Mouse (Mus musculus): Measurements from ENCODE around the gene Vmn1r236. TPM values are rescaled to one million over a fixed set of nuclear protein-coding genes. Genes with fewer than 3 reads are reported as not detected.

Gene Vmn1r236
- polyA plus RNA-seq (2015; fragmentation: Nextera tagmentation; extraction: Ambion mirVana), result not detected in 2 replicates

DNA sequence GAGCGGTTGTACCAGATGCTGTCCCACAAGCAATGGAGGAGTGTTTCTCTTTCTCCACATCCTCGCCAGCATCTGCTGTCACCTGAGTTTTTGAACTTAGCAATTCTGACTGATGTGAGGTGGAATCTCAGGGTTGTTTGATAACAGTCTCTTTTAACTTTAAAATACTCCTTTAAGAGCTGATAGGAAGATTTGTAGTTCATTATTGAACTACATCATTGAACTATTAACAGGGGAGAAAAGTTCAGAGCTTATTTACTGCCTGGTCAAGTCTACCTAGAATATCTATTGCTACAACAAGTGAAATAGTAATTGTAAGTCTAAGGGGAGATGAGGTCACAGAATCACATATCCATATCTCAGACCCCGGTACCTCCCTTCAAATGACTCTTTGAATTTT is at the start of gene Vmn1r236:
Vmn1r236 (plus strand) TSS at position 301 of the 400 bp plus-strand sequence.
- Histone ChIP-seq H3K27ac (replicated peaks) (no peak within 1 kb of the TSS), H3K9me3 (ENCODE audit: control insufficient read depth, low read length) (no peaks in the 10 kb centered on the region), H3K27me3 (ENCODE audit: control insufficient read depth, insufficient read depth, low read length) (no peaks in the 10 kb centered on the region), H3K36me3 (ENCODE audit: control insufficient read depth, insufficient read depth, low read length) (no peaks in the 10 kb centered on the region), H3K9ac (ENCODE audit: low read length) (no peak within 1 kb of the TSS), H3K4me2 (replicated peaks; ENCODE audit: low read depth) (no peak within 1 kb of the TSS), H3K4me1 (replicated peaks; ENCODE audit: control insufficient read depth, insufficient read depth) (no peaks in the 10 kb centered on the region), H3K4me3 (ENCODE audit: low read depth, low read length) (no peak within 1 kb of the TSS)
- WGBS, result 78% methylated on average over 3 of the region's 3 CpGs
- TF ChIP-seq CTCF (IDR thresholded peaks at IDR 0.05; ENCODE audit: low read depth) (no peak), EP300 (optimal IDR thresholded peaks at IDR 0.05) (no peak)
- DNase-seq (ENCODE audit: low spot score) (no peak), ATAC-seq (ENCODE audit: low FRiP score, low TSS enrichment) (no peak)

DNA sequence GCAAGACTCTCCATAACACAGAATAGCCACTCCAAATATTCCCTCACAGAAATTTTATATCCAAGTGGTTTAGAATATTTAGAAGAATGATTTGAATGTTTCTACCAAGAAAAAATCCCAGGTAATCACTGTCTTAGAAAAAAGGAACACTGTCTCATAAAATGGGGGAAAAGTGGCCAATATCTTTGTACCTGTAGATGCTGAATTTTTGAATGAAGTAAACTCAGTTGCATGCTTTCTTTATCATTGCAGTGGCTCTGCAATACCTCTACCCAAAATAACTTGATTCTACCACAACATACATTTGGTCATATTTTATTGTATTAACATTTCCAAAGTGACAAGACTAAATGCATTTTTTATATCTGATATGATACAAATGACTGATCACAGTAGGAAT is 26.6 kb upstream of the Vmn1r236 start, which contains the start of gene Vmn1r235:
Vmn1r235 (plus strand) TSS at position 301 of the 400 bp plus-strand sequence.
- TF ChIP-seq EP300 (optimal IDR thresholded peaks at IDR 0.05) (no peak), CTCF (IDR thresholded peaks at IDR 0.05; ENCODE audit: low read depth) (no peak)
- Histone ChIP-seq H3K27ac (replicated peaks) (no peak within 1 kb of the TSS), H3K4me2 (replicated peaks; ENCODE audit: low read depth) (no peak within 1 kb of the TSS), H3K4me3 (ENCODE audit: low read depth, low read length) (no peak within 1 kb of the TSS), H3K9ac (ENCODE audit: low read length) (no peak within 1 kb of the TSS), H3K27me3 (ENCODE audit: control insufficient read depth, insufficient read depth, low read length) (no peaks in the 10 kb centered on the region), H3K4me1 (replicated peaks; ENCODE audit: control insufficient read depth, insufficient read depth) (no peaks in the 10 kb centered on the region), H3K9me3 (ENCODE audit: control insufficient read depth, low read length) (no peaks in the 10 kb centered on the region), H3K36me3 (ENCODE audit: control insufficient read depth, insufficient read depth, low read length) (no peaks in the 10 kb centered on the region)
- DNase-seq (ENCODE audit: low spot score) (no peak), ATAC-seq (ENCODE audit: low FRiP score, low TSS enrichment) (no peak)

DNA sequence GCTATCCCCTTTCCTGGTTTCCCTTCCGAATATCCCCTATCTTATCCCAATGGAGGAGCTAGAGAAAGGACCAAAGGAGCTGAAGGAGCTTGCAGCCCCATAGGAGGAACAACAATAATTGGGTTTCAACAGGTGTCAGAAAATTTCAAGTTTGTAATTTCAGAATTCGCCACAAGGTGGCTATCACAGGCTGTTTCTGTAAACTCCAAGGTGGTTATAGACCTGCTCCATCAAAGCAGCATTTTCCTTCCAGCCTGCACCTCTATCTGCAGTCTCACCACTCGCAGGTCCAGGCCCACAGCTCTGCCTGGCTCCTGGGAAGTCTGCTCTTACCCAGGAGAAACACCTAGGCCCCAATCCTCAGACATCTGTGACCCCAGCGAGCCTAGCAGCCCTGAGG is 10.6 kb upstream of the Vmn1r236 start:
- H3K36me3 ChIP-seq (ENCODE audit: control insufficient read depth, insufficient read depth, low read length), result no peaks in the 10 kb centered on the region
- no peak overlapping the region for H3K4me3 ChIP-seq (ENCODE audit: low read depth, low read length)
- no peak overlapping the region for H3K4me2 ChIP-seq (replicated peaks; ENCODE audit: low read depth)
- H3K9me3 ChIP-seq (ENCODE audit: control insufficient read depth, low read length), result no peaks in the 10 kb centered on the region
- ATAC-seq (ENCODE audit: low FRiP score, low TSS enrichment) (peak; percentile 56; the same call in 1 of the 2 replicates), DNase-seq (ENCODE audit: low spot score) (no peak)
- no peak overlapping the region for H3K9ac ChIP-seq (ENCODE audit: low read length)
- no peaks in the 10 kb centered on the region for H3K27me3 ChIP-seq (ENCODE audit: control insufficient read depth, insufficient read depth, low read length)
- H3K27ac ChIP-seq (replicated peaks), result no peak overlapping the region
- no peak for TF ChIP-seq EP300 (optimal IDR thresholded peaks at IDR 0.05)
- peak; percentile 70 for TF ChIP-seq CTCF (IDR thresholded peaks at IDR 0.05; ENCODE audit: low read depth)
- WGBS, result 8% methylated on average over 4 of the region's 4 CpGs
- H3K4me1 ChIP-seq (replicated peaks; ENCODE audit: control insufficient read depth, insufficient read depth), result no peaks in the 10 kb centered on the region

DNA sequence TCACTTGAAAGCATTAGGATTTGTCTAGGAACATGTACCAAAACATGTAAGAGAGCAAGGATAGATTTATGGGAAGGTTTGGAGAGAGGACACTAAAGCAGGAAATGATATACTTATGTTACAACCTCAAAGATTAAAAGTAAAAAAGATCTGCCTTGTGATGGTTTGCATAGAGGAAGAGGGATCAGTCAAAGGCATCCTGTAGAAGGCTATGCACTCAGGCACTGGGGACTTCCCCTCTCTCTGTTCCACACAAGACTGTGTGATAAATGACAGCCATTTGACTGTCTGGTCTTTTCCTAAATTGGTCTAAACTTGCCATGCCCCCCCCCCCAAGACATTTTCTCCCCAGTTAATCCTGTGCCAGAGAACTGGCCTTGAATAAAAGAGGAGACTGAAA is 1.7 kb downstream of the Vmn1r236 start:
- Histone ChIP-seq H3K9me3 (ENCODE audit: control insufficient read depth, low read length) (no peaks in the 10 kb centered on the region), H3K27me3 (ENCODE audit: control insufficient read depth, insufficient read depth, low read length) (no peaks in the 10 kb centered on the region), H3K36me3 (ENCODE audit: control insufficient read depth, insufficient read depth, low read length) (no peaks in the 10 kb centered on the region), H3K4me1 (replicated peaks; ENCODE audit: control insufficient read depth, insufficient read depth) (no peaks in the 10 kb centered on the region), H3K4me2 (replicated peaks; ENCODE audit: low read depth) (no peak overlapping the region), H3K9ac (ENCODE audit: low read length) (no peak overlapping the region), H3K27ac (replicated peaks) (no peak overlapping the region), H3K4me3 (ENCODE audit: low read depth, low read length) (no peak overlapping the region)
- ATAC-seq (ENCODE audit: low FRiP score, low TSS enrichment), result no peak
- no peak for DNase-seq (ENCODE audit: low spot score)
- TF ChIP-seq CTCF (IDR thresholded peaks at IDR 0.05; ENCODE audit: low read depth) (no peak), EP300 (optimal IDR thresholded peaks at IDR 0.05) (no peak)

DNA sequence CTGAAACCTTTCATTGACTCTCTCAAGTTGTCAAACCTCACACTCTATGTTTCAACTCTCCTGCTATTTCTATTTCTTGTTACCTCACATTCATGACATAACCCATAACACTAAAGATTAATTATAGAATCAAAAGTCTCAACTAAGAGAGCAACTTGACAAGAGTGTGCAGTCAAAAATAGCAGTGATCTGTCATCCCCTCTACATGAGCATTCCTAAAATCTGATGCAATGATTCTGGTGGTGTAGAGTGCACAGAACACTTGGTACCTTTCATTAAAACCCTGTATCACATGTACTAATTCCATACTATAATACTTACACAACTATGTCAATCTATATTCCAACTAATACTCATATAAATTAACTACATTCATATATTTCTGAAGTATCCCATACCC is 7.0 kb downstream of the Vmn1r236 start:
- DNase-seq (ENCODE audit: low spot score) (no peak), ATAC-seq (ENCODE audit: low FRiP score, low TSS enrichment) (no peak)
- Histone ChIP-seq H3K4me1 (replicated peaks; ENCODE audit: control insufficient read depth, insufficient read depth) (no peaks in the 10 kb centered on the region), H3K9ac (ENCODE audit: low read length) (no peak overlapping the region), H3K27ac (replicated peaks) (no peak overlapping the region), H3K36me3 (ENCODE audit: control insufficient read depth, insufficient read depth, low read length) (no peaks in the 10 kb centered on the region), H3K4me2 (replicated peaks; ENCODE audit: low read depth) (no peak overlapping the region), H3K27me3 (ENCODE audit: control insufficient read depth, insufficient read depth, low read length) (no peaks in the 10 kb centered on the region), H3K4me3 (ENCODE audit: low read depth, low read length) (no peak overlapping the region), H3K9me3 (ENCODE audit: control insufficient read depth, low read length) (no peaks in the 10 kb centered on the region)
- no peak for TF ChIP-seq EP300 (optimal IDR thresholded peaks at IDR 0.05)
- no peak for TF ChIP-seq CTCF (IDR thresholded peaks at IDR 0.05; ENCODE audit: low read depth)

DNA sequence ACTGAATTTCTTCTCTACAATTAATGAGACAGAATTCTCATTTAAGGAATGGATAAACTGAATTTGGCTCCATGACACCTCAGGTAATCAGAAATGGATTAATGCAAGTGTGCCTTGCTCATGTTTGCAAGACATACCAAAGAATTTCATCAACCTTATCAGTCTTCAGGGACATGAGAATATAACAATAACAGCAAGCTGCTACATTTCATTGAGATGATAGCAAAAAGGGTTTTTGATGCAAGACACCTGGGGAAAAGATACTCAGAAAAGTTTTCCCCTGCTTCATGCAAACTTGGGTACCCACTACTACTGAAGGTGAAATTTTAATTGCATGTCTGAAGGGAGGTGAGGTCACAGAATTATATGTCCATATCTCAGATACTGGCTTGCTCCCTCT is 28.8 kb downstream of the Vmn1r236 start, which contains the start of gene Vmn1r237:
Vmn1r237 (plus strand) TSS at position 301 of the 400 bp plus-strand sequence.
- ATAC-seq (ENCODE audit: low FRiP score, low TSS enrichment) (no peak), DNase-seq (ENCODE audit: low spot score) (no peak)
- Histone ChIP-seq H3K36me3 (ENCODE audit: control insufficient read depth, insufficient read depth, low read length) (no peaks in the 10 kb centered on the region), H3K27ac (replicated peaks) (no peak within 1 kb of the TSS), H3K27me3 (ENCODE audit: control insufficient read depth, insufficient read depth, low read length) (no peaks in the 10 kb centered on the region), H3K9me3 (ENCODE audit: control insufficient read depth, low read length) (no peaks in the 10 kb centered on the region), H3K4me2 (replicated peaks; ENCODE audit: low read depth) (no peak within 1 kb of the TSS), H3K9ac (ENCODE audit: low read length) (no peak within 1 kb of the TSS), H3K4me3 (ENCODE audit: low read depth, low read length) (no peak within 1 kb of the TSS), H3K4me1 (replicated peaks; ENCODE audit: control insufficient read depth, insufficient read depth) (no peaks in the 10 kb centered on the region)
- TF ChIP-seq CTCF (IDR thresholded peaks at IDR 0.05; ENCODE audit: low read depth) (no peak), EP300 (optimal IDR thresholded peaks at IDR 0.05) (no peak)

Small RNA genes lying within 50 kb of the gene (microRNA-seq; reads per million reads assigned to microRNA genes)
- not detected for gene Gm26384

Other genes starting within 250 kb of the Vmn1r236 start
- gene Vmn1r234, start 56.9 kb upstream of the Vmn1r236 start, polyA plus RNA-seq (2015; fragmentation: Nextera tagmentation; extraction: Ambion mirVana), result 0.04 TPM in 1 of 2 replicates, not detected in the other
- gene Vmn1r235, start 26.5 kb upstream of the Vmn1r236 start, polyA plus RNA-seq (2015; fragmentation: Nextera tagmentation; extraction: Ambion mirVana), result not detected in 2 replicates
- gene Vmn1r237, start 28.9 kb downstream of the Vmn1r236 start, polyA plus RNA-seq (2015; fragmentation: Nextera tagmentation; extraction: Ambion mirVana), result not detected in 2 replicates
- 2.0 and 2.2 TPM in 2 replicates for gene Zfp677, start 100.8 kb downstream of the Vmn1r236 start, polyA plus RNA-seq (2015; fragmentation: Nextera tagmentation; extraction: Ambion mirVana)
- gene Zfp54, start 140.3 kb downstream of the Vmn1r236 start, polyA plus RNA-seq (2015; fragmentation: Nextera tagmentation; extraction: Ambion mirVana), result 4.7 and 5.5 TPM in 2 replicates
- gene Zfp51, start 167.4 kb downstream of the Vmn1r236 start, polyA plus RNA-seq (2015; fragmentation: Nextera tagmentation; extraction: Ambion mirVana), result 7.9 and 8.7 TPM in 2 replicates
- gene Zfp53, start 206.1 kb downstream of the Vmn1r236 start, polyA plus RNA-seq (2015; fragmentation: Nextera tagmentation; extraction: Ambion mirVana), result 8.8 and 9.3 TPM in 2 replicates